Mouse (Mus musculus): ENCODE data around the gene Aven. TPM values are rescaled to one million over a fixed set of nuclear protein-coding genes. Genes with fewer than 3 reads are reported as not detected.

Aven gene
- polyA plus RNA-seq, 1 experiment from 2014 or later = 5.3 TPM

GRCm38 (mm10) chr2:112677246-112677645 is 184.5 kb downstream of the Aven start:
- Histone ChIP-seq H3K4me3 (no peak overlapping the region), H3K9ac (no peak overlapping the region), H3K4me2 (no peak overlapping the region), H3K36me3 (no peaks in the 10 kb centered on the region), H3K4me1 (replicated peaks) (no peaks in the 10 kb centered on the region), H3K27ac (no peak overlapping the region), H3K27me3 (no peaks in the 10 kb centered on the region), H3K9me3 (replicated peaks) (no peaks in the 10 kb centered on the region)
- ATAC-seq (replicated peaks; ENCODE audit: insufficient number of reproducible peaks, insufficient read depth, low FRiP score, low read depth) = no peak
- 66% methylated on average over 1 of the region's 1 CpGs for WGBS

GRCm38 (mm10) chr2:112681817-112682216 is 189.1 kb downstream of the Aven start:
- Histone ChIP-seq H3K36me3 (no peaks in the 10 kb centered on the region), H3K9me3 (replicated peaks) (no peaks in the 10 kb centered on the region), H3K4me3 (no peak overlapping the region), H3K27ac (no peak overlapping the region), H3K27me3 (no peaks in the 10 kb centered on the region), H3K9ac (no peak overlapping the region), H3K4me2 (no peak overlapping the region), H3K4me1 (replicated peaks) (no peaks in the 10 kb centered on the region)
- no peak for ATAC-seq (replicated peaks; ENCODE audit: insufficient number of reproducible peaks, insufficient read depth, low FRiP score, low read depth)
- whole genome bisulfite sequencing = 65% methylated on average over 5 of the region's 5 CpGs

Small RNA genes lying within 50 kb of the gene (microRNA-seq; reads per million reads assigned to microRNA genes)
- not detected for gene Gm44374

Other genes starting within 250 kb of the Aven start
- not detected in 2 replicates for gene Nutm1, start 233.7 kb upstream of the Aven start, polyA plus RNA-seq (2015; fragmentation: Nextera tagmentation; extraction: Ambion mirVana)
- 159 and 160 TPM in 2 replicates for gene Nop10, start 231.0 kb upstream of the Aven start, polyA plus RNA-seq (2015; fragmentation: Nextera tagmentation; extraction: Ambion mirVana)
- gene Slc12a6, start 227.1 kb upstream of the Aven start, polyA plus RNA-seq (2015; fragmentation: Nextera tagmentation; extraction: Ambion mirVana) = 9.6 and 11.4 TPM in 2 replicates
- not detected in 2 replicates for gene Gm21985, start 226.7 kb upstream of the Aven start, polyA plus RNA-seq (2015; fragmentation: Nextera tagmentation; extraction: Ambion mirVana)
- 92.2 and 97.4 TPM in 2 replicates for gene Emc4, start 124.9 kb upstream of the Aven start, polyA plus RNA-seq (2015; fragmentation: Nextera tagmentation; extraction: Ambion mirVana)
- 19.9 and 20.6 TPM in 2 replicates for gene Katnbl1, start 113.8 kb upstream of the Aven start, polyA plus RNA-seq (2015; fragmentation: Nextera tagmentation; extraction: Ambion mirVana)
- gene Emc7, start 38.0 kb upstream of the Aven start, polyA plus RNA-seq (2015; fragmentation: Nextera tagmentation; extraction: Ambion mirVana) = 16.4 and 17.5 TPM in 2 replicates
- gene Chrm5, start 12.2 kb upstream of the Aven start, polyA plus RNA-seq (2015; fragmentation: Nextera tagmentation; extraction: Ambion mirVana) = not detected in 2 replicates